Mouse (Mus musculus) E14TG2a.4 (cell line): ENCODE results near the gene Tesc.

ENCODE experiments used
- CTCF ChIP-seq: conservative IDR thresholded peaks from 2 replicates; pipeline ENCODE4 v1.5.1; 2014; ENCODE audit warnings: low read length
- NANOG ChIP-seq: IDR thresholded peaks from 2 replicates; pipeline ENCODE4 v1.6.1; 2014; ENCODE audit warnings: borderline replicate concordance, low read length, mixed read lengths

DNA sequence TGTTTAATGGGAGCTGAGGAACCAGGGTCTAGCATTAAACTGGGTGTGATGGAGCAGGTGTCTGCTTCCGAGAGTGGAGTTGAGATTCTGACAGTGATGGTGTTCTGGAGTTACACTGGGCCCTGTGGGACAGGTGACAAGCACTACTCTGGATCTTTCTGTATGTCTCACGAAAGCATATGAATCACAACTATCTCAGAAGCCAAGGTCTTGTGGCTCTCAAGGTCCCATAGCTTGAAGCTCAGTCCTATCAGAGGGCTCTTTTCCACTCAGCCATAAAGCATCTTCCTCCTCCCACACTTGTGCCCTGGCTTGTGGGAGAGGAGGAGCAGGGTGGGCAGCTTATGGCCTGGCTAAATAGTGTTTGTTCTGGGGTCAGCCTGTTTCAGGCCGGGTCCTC lies 36.6 kb upstream of the Tesc start:
- TF ChIP-seq CTCF, result no peak
- TF ChIP-seq NANOG, result no peak
